In genomic region chr3:136745456-136745855, GRCm38 (mm10) we compare ENCODE assay signal across 22 mouse cellular contexts.
"Had no signal": no experiment of that assay in that cellular context is flagged by ENCODE, and none has a peak within 500 bp of the region (broad histone marks: within the 10 kb centered on the region; RNA-seq: fewer than 3 reads in every experiment).

No protein-coding gene starts in this region.

- DNase-seq: gastrocnemius, adult 2 months; gastrocnemius, postnatal 10 days; gastrocnemius, postnatal 25 days; heart, adult 18-20 months; heart, postnatal 10 days; heart, postnatal 4 days; kidney, adult 18-20 months; kidney, adult 8-10 months; kidney, postnatal 10 days; kidney, postnatal 25 days; kidney, postnatal 4 days; liver; liver, embryonic 13.5 days had no signal

- H3K27ac ChIP-seq: gastrocnemius, adult 2 months; heart, embryonic 10.5 days; hindbrain, embryonic 10.5 days; hindbrain, embryonic 12.5 days; hindbrain, embryonic 14.5 days; intestine, embryonic 15.5 days; left cerebral cortex, adult 2 months; limb, embryonic 10.5 days; limb, embryonic 12.5 days; liver, embryonic 13.5 days had no signal

- H3K4me3 ChIP-seq: gastrocnemius, adult 2 months; heart, embryonic 10.5 days; heart, embryonic 12.5 days; hindbrain, embryonic 10.5 days; hindbrain, embryonic 12.5 days; intestine, embryonic 15.5 days; left cerebral cortex, adult 2 months; limb, embryonic 10.5 days; limb, embryonic 12.5 days; liver, embryonic 13.5 days had no signal
